Mouse (Mus musculus): ENCODE data around the gene Mst1r.

- peak in 1 of 2 experiments; percentile 43; a peak in 1 of 4 replicates for TF ChIP-seq EP300 (IDR thresholded peaks at IDR 0.05; ENCODE audit: low read depth in 1 of 2, low read length in 2 of 2)
- TF ChIP-seq CHD2 (IDR thresholded peaks at IDR 0.05; ENCODE audit: low read length): no peak
- no peak for TF ChIP-seq MAX (IDR thresholded peaks at IDR 0.05; ENCODE audit: low read length)
- TF ChIP-seq USF1 (IDR thresholded peaks at IDR 0.05; ENCODE audit: low read depth, low read length): no peak
- no peak for TF ChIP-seq ZC3H11A (IDR thresholded peaks at IDR 0.05; ENCODE audit: low read depth, low read length)
- TF ChIP-seq CTCF (IDR thresholded peaks at IDR 0.05 in 2 of 3, conservative IDR thresholded peaks at IDR 0.05 in 1 of 3; ENCODE audit: control insufficient read depth in 1 of 3, insufficient read depth in 1 of 3, low read depth in 2 of 3, low read length in 3 of 3, poor library complexity in 1 of 3, severe bottlenecking in 1 of 3): no peak
- no peak for TF ChIP-seq POLR2A (IDR thresholded peaks at IDR 0.05; ENCODE audit: control insufficient read depth in 1 of 2, insufficient read depth in 1 of 2, low read depth in 1 of 2, low read length in 2 of 2, poor library complexity in 1 of 2)
- TF ChIP-seq TCF12 (IDR thresholded peaks at IDR 0.05; ENCODE audit: low read depth, low read length): peak; percentile 73
- no peak for TF ChIP-seq SIN3A (IDR thresholded peaks at IDR 0.05; ENCODE audit: low read length)
- TF ChIP-seq MYC (IDR thresholded peaks at IDR 0.05; ENCODE audit: low read depth, low read length): no peak
- no peak for TF ChIP-seq SMC3 (IDR thresholded peaks at IDR 0.05; ENCODE audit: low read depth, low read length)
- TF ChIP-seq HCFC1 (IDR thresholded peaks at IDR 0.05; ENCODE audit: low read depth, low read length): no peak
- TF ChIP-seq NRF1 (IDR thresholded peaks at IDR 0.05; ENCODE audit: insufficient read depth, low read depth, low read length, poor library complexity, severe bottlenecking): no peak
- no peak for TF ChIP-seq GATA1 (IDR thresholded peaks at IDR 0.05; ENCODE audit: low read depth, low read length)
These were observed 29.1 kb downstream of the Mst1r start for GRCm38 (mm10) chr9:107935790-107936214.

Measured in MEL (cell line).